Mouse (Mus musculus) kidney, postnatal 25 days (tissue): ENCODE data around the gene Cplx3.

Source experiments
- DNase-seq, 2 experiments: peaks; one replicate each; pipeline ENCODE4 v3.0.0; 2021; ENCODE audit warnings: mixed read lengths in 2 of 2

Cplx3 gene

DNA sequence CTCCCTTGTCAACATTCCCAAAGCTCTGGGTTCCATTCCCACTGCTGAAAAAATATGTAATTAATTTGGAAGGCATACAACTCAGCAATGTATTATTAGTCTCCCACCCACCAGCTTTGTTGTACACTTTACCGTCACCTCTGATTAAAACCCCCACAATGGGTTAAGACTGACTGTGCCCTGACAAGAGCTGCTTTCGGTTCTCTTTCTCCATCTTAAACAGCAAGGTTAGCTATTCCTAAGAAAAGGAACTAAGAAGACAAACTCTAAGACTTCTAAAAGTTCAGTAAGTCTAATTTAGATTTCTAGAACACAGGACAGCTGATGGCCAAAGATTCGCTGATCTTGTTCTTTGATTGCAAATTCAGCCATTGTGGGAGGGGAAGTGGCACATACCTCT lies 48.9 kb downstream of the Cplx3 start:
- no peak for DNase-seq

DNA sequence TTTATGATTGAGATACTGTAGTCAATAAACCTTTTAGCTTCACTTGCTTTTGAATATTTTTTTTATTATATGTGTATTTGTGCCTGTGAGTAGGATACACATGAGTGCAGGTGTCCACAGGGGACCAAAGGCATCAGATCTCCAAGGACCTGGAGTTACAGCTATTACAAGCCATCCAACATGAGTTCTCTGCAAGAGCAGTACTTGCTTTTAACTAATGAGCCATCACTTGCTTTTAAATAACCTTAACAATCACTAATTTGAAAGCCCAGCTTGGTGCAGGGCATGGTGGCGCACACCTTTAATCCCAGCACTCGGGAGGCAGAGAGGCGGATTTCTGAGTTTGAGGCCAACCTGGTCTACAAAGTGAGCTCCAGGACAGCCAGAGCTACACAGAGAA lies 51.3 kb downstream of the Cplx3 start:
- DNase-seq = no peak

DNA sequence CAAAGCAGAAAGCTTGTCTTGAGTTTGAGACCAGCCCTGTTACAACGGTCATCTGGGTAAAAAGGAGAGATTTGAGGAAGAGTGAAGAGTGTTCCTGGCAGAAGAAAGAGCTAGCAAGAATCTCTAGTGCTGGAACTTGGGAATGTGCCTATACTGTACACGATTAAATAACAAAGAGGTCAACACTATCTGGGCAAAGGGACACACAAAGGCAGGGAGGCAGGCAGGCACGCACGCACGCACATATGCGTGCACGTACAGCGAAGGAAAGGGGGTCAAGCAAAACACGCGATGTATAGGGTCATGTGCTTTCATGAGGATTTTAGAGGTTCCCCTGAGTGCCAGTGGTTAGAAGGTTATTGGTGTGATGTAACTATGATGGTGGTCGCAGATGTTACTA lies 53.0 kb downstream of the Cplx3 start:
- DNase-seq = no peak

DNA sequence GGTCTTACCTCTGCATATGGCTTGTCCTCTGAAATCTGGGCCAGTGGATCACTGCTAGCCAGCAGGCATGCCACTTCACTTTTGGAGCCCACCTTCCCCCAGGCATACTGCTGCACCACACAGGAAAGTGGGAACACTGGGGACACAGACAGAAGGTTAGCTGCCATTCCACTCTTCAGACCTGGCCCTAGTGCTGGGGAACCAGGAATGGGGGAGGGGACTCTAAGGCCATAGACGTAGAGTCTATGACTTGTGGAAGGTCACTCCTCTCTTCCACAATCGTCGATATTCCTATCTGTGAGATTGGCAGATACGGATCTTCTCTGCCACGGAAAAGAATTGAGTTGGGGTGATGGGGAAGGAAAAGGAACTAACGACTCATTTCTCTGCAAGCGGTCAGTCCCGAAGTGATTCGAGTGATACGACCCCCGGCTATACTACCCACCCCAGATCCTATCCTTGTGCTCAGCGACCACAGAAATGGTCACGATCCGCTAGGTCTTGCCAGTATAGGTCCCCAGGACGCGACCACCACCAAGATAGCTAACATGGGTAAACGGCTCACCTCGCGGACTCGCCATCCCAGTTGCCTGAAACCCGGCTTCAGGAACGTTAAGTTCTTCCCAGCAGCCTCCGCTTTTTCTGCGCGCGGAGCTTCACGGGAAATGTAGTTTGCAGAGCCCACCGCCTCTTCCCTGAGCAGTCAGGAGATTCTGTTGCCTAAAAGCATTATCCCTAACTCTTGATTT lies 53.8 kb downstream of the Cplx3 start, which contains the start of gene Mpi:
TSS of gene Mpi (minus strand) at position 625 of the 749 bp plus-strand sequence.
- peak; percentile 80 to 82 for DNase-seq

DNA sequence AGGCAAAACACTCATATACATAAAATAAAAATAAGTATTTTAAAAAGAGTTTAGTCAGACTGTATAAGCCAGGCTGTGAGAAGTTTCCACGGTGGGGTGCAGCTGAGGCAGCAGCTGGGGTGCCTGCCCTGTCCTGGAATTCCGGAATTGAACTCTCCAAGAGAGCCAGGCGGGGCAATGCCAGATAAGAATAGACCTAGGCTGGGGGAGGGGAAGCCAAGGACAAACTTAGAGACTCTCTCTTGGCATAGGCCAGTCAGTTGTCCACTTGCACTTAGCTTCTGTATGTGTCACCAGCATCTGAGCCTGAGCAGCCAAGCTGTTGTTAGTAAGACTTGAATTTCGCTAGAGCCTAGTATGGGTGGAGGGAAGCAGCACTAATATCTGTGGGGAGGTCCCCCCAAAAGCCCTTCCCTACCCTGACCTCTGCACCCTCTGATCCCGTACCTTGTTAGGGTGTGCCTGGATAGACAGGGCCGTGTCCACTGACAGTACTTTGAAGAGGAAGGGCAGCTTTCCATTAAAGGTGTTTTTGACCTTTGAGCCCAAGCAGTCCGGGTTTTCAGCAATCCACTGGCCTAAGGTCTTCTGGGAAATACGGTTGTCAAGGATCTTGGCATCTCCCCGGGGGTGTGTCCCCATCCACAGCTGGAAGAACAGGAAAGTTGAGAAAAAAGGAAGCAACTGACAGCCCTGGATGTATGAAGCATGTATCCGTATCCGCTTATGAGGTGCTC lies 55.8 kb downstream of the Cplx3 start:
- peak; percentile 64 to 78 for DNase-seq
